13 mouse cellular contexts compared by ENCODE assay signal in genomic region chr4:139111421-139111820, GRCm38 (mm10). TPM values are rescaled to one million over a fixed set of nuclear protein-coding genes. Genes with fewer than 3 reads are reported as not detected.
A peak's percentile ranks its signal among the peaks of the same experiment; 100 is the strongest.
DNase-seq lines count a peak whose midpoint lies in the region; ATAC-seq lines count a peak whose summit lies in the region.
"Had no signal": no experiment of that assay in that cellular context is flagged by ENCODE, and none has a peak within 500 bp of the region (broad histone marks: within the 10 kb centered on the region; RNA-seq: fewer than 3 reads in every experiment).

No protein-coding gene starts in this region.

- no peaks in the 10 kb centered on the region for H3K9me3 ChIP-seq in hindbrain, embryonic 15.5 days
- H3K9me3 ChIP-seq in hindbrain, embryonic 12.5 days (replicated peaks), result no peaks in the 10 kb centered on the region
- no peaks in the 10 kb centered on the region for H3K9me3 ChIP-seq in embryonic facial prominence, embryonic 14.5 days (ENCODE audit: control insufficient read depth, low read length)
- H3K9me3 ChIP-seq in liver, embryonic 11.5 days (ENCODE audit: control insufficient read depth, low read length), result no peaks in the 10 kb centered on the region
- H3K9me3 ChIP-seq: neural tube, embryonic 12.5 days had no signal

- no peak overlapping the region for H3K9ac ChIP-seq in hindbrain, embryonic 15.5 days
- H3K9ac ChIP-seq in hindbrain, embryonic 12.5 days, result no peak overlapping the region
- H3K9ac ChIP-seq in embryonic facial prominence, embryonic 14.5 days (ENCODE audit: low read depth, low read length), result no peak overlapping the region
- no peak overlapping the region for H3K9ac ChIP-seq in liver, embryonic 11.5 days (ENCODE audit: low read depth, low read length)
- H3K9ac ChIP-seq: neural tube, embryonic 12.5 days had no signal

- ATAC-seq in hindbrain, embryonic 15.5 days (ENCODE audit: low FRiP score, low read depth), result no peak
- no peak for ATAC-seq in hindbrain, embryonic 12.5 days (ENCODE audit: low FRiP score)
- ATAC-seq in embryonic facial prominence, embryonic 14.5 days (ENCODE audit: low read depth), result no peak
- no peak for ATAC-seq in liver, embryonic 11.5 days (replicated peaks; ENCODE audit: low FRiP score)
- ATAC-seq: activated CD4-positive, CD25-positive, alpha-beta regulatory T cell, adult 4 months had no signal

- no peak overlapping the region for H3K4me3 ChIP-seq in hindbrain, embryonic 15.5 days
- no peak overlapping the region for H3K4me3 ChIP-seq in hindbrain, embryonic 12.5 days
- H3K4me3 ChIP-seq in embryonic facial prominence, embryonic 14.5 days (ENCODE audit: low read depth, low read length), result no peak overlapping the region
- H3K4me3 ChIP-seq in liver, embryonic 11.5 days (ENCODE audit: low read depth, low read length), result no peak overlapping the region
- H3K4me3 ChIP-seq: neural tube, embryonic 12.5 days had no signal

- no peaks in the 10 kb centered on the region for H3K27me3 ChIP-seq in hindbrain, embryonic 15.5 days
- H3K27me3 ChIP-seq in hindbrain, embryonic 12.5 days, result no peaks in the 10 kb centered on the region
- H3K27me3 ChIP-seq in embryonic facial prominence, embryonic 14.5 days (replicated peaks; ENCODE audit: control insufficient read depth, insufficient read depth, low read length), result no peaks in the 10 kb centered on the region
- no peaks in the 10 kb centered on the region for H3K27me3 ChIP-seq in liver, embryonic 11.5 days (replicated peaks; ENCODE audit: control insufficient read depth, insufficient read depth, low read length)
- H3K27me3 ChIP-seq: neural tube, embryonic 12.5 days had no signal

- H3K36me3 ChIP-seq in hindbrain, embryonic 15.5 days, result no peaks in the 10 kb centered on the region
- no peaks in the 10 kb centered on the region for H3K36me3 ChIP-seq in hindbrain, embryonic 12.5 days
- H3K36me3 ChIP-seq in embryonic facial prominence, embryonic 14.5 days (ENCODE audit: control insufficient read depth, insufficient read depth, low read length), result no peaks in the 10 kb centered on the region
- no peaks in the 10 kb centered on the region; the same call in 1 of the 2 replicates for H3K36me3 ChIP-seq in liver, embryonic 11.5 days (ENCODE audit: control insufficient read depth, insufficient read depth, low read length)
- H3K36me3 ChIP-seq: neural tube, embryonic 12.5 days had no signal

- peak; percentile 63 for DNase-seq in embryonic facial prominence, embryonic 14.5 days (ENCODE audit: low spot score)
- peak; percentile 43 for DNase-seq in kidney, adult 11 months
- DNase-seq in liver, embryonic 11.5 days (ENCODE audit: low spot score), result no peak
- DNase-seq in urinary bladder, postnatal 10 days (ENCODE audit: low spot score), result no peak
- DNase-seq in layer of hippocampus, adult 9-10 months (ENCODE audit: low spot score), result no peak
- DNase-seq: right cerebral cortex, postnatal 4 days; thymus, postnatal 14 days had no signal

- WGBS in hindbrain, embryonic 15.5 days, result 58% methylated on average over 3 of the region's 3 CpGs
- 46% methylated on average over 3 of the region's 3 CpGs for WGBS in hindbrain, embryonic 12.5 days
- WGBS in embryonic facial prominence, embryonic 14.5 days, result 19% methylated on average over 3 of the region's 3 CpGs
- 45% methylated on average over 3 of the region's 3 CpGs for WGBS in liver, embryonic 11.5 days

- no peak overlapping the region for H3K4me2 ChIP-seq in hindbrain, embryonic 15.5 days
- H3K4me2 ChIP-seq in hindbrain, embryonic 12.5 days (replicated peaks), result no peak overlapping the region
- H3K4me2 ChIP-seq in embryonic facial prominence, embryonic 14.5 days (ENCODE audit: low read depth, low read length), result no peak overlapping the region
- H3K4me2 ChIP-seq in liver, embryonic 11.5 days, result no peak overlapping the region
- H3K4me2 ChIP-seq: neural tube, embryonic 12.5 days had no signal

- H3K4me1 ChIP-seq in hindbrain, embryonic 15.5 days (replicated peaks), result peaks cover 13% of the 10 kb centered on the region
- peaks cover 11% of the 10 kb centered on the region for H3K4me1 ChIP-seq in hindbrain, embryonic 12.5 days
- H3K4me1 ChIP-seq in embryonic facial prominence, embryonic 14.5 days (ENCODE audit: control insufficient read depth, insufficient read depth, low read length), result peaks cover 29% of the 10 kb centered on the region
- peaks cover 38% of the 10 kb centered on the region for H3K4me1 ChIP-seq in liver, embryonic 11.5 days (replicated peaks; ENCODE audit: control insufficient read depth, insufficient read depth, low read length)

- H3K27ac ChIP-seq in hindbrain, embryonic 15.5 days (replicated peaks), result peak overlapping the region; percentile 45; the same call in 1 of the 2 replicates
- H3K27ac ChIP-seq in hindbrain, embryonic 12.5 days, result no peak overlapping the region
- peak overlapping the region; percentile 74 for H3K27ac ChIP-seq in embryonic facial prominence, embryonic 14.5 days (replicated peaks; ENCODE audit: low read depth, low read length)
- peak overlapping the region; percentile 46; the same call in 1 of the 2 replicates for H3K27ac ChIP-seq in liver, embryonic 11.5 days (ENCODE audit: low read depth, low read length)
- H3K27ac ChIP-seq: macrophage; neural tube, embryonic 12.5 days had no signal

RNA-seq across cellular contexts. Expression of gene Nbl1, which starts 18.6 kb away (rescaled TPM):
- 53.9 and 55.2 TPM in 2 replicates for polyA plus RNA-seq in hindbrain, embryonic 15.5 days (2015; fragmentation: Nextera tagmentation; extraction: Ambion mirVana)
- polyA plus RNA-seq in hindbrain, embryonic 12.5 days (2016; fragmentation: Nextera tagmentation; extraction: Ambion mirVana), result 54.8 and 56.1 TPM in 2 replicates
- 124 and 133 TPM in 2 replicates for polyA plus RNA-seq in embryonic facial prominence, embryonic 14.5 days (2014; fragmentation: Nextera tagmentation; extraction: Ambion mirVana)
- 4.0 and 5.0 TPM in 2 replicates for polyA plus RNA-seq in liver, embryonic 11.5 days (2014; fragmentation: Nextera tagmentation; extraction: Ambion mirVana)

RNA-seq across cellular contexts. Expression of gene Minos1, which starts 19.5 kb away (rescaled TPM):
- 351 and 416 TPM in 2 replicates for polyA plus RNA-seq in hindbrain, embryonic 15.5 days (2015; fragmentation: Nextera tagmentation; extraction: Ambion mirVana)
- 376 and 407 TPM in 2 replicates for polyA plus RNA-seq in hindbrain, embryonic 12.5 days (2016; fragmentation: Nextera tagmentation; extraction: Ambion mirVana)
- polyA plus RNA-seq in embryonic facial prominence, embryonic 14.5 days (2014; fragmentation: Nextera tagmentation; extraction: Ambion mirVana), result 468 and 555 TPM in 2 replicates
- 541 and 564 TPM in 2 replicates for polyA plus RNA-seq in liver, embryonic 11.5 days (2014; fragmentation: Nextera tagmentation; extraction: Ambion mirVana)

RNA-seq across cellular contexts. Expression of gene Htr6, which starts 36.1 kb away (rescaled TPM):
- 0.43 and 0.83 TPM in 2 replicates for polyA plus RNA-seq in hindbrain, embryonic 15.5 days (2015; fragmentation: Nextera tagmentation; extraction: Ambion mirVana)
- 0.20 TPM in 1 of 2 replicates, not detected in the other for polyA plus RNA-seq in hindbrain, embryonic 12.5 days (2016; fragmentation: Nextera tagmentation; extraction: Ambion mirVana)
- polyA plus RNA-seq in embryonic facial prominence, embryonic 14.5 days (2014; fragmentation: Nextera tagmentation; extraction: Ambion mirVana), result 0.17 TPM in 1 of 2 replicates, not detected in the other
- polyA plus RNA-seq in liver, embryonic 11.5 days (2014; fragmentation: Nextera tagmentation; extraction: Ambion mirVana), result not detected in 2 replicates
- polyA plus RNA-seq: activated CD4-positive, CD25-positive, alpha-beta regulatory T cell, adult 4 months; hindbrain, embryonic 11.5 days; macrophage; neural tube, embryonic 12.5 days had no signal

Comparison
In these comparisons a context has a peak if more than half of its experiments do, and no peak if none do; other contexts are left out.
1. DNase-seq: peak in embryonic facial prominence, embryonic 14.5 days (single experiment) and kidney, adult 11 months (single experiment); none in liver, embryonic 11.5 days (single experiment), urinary bladder, postnatal 10 days (single experiment) and layer of hippocampus, adult 9-10 months (single experiment).